In genomic region chr13:20311612-20312011, GRCm38 (mm10) we compare ENCODE assay signal across 9 mouse cellular contexts.
DNase-seq lines count a peak whose midpoint lies in the region; TF ChIP-seq lines count a peak whose summit lies in the region.
"Had no signal": no experiment of that assay in that cellular context is flagged by ENCODE, and none has a peak within 500 bp of the region (broad histone marks: within the 10 kb centered on the region; RNA-seq: fewer than 3 reads in every experiment).

No protein-coding gene starts in this region.

- peak; percentile 89 for TF ChIP-seq RAD21 in CH12.LX (IDR thresholded peaks at IDR 0.05; ENCODE audit: low read depth, low read length)

- no peak overlapping the region for H3K4me2 ChIP-seq in CH12.LX (ENCODE audit: insufficient read depth, low read depth, poor library complexity, severe bottlenecking)
- H3K4me2 ChIP-seq: limb, embryonic 15.5 days had no signal

- H3K9me3 ChIP-seq in CH12.LX (replicated peaks; ENCODE audit: low read length): no peaks in the 10 kb centered on the region
- H3K9me3 ChIP-seq in heart, embryonic 10.5 days: no peaks in the 10 kb centered on the region
- H3K9me3 ChIP-seq: limb, embryonic 15.5 days had no signal

- peak; percentile 88 for DNase-seq in CH12.LX (ENCODE audit: extremely low read depth)
- peak; percentile 61 for DNase-seq in adrenal gland, adult 8-10 months
- peak; percentile 65 for DNase-seq in embryo, embryonic 9.5 days (ENCODE audit: extremely low spot score)
- peak; percentile 82 for DNase-seq in heart, embryonic 10.5 days (ENCODE audit: low spot score)
- peak; percentile 64 to 94 for DNase-seq in layer of hippocampus, adult 18-20 months (ENCODE audit: low spot score in 2 of 2)
- DNase-seq in lung, postnatal 10 days: peak; percentile 80
- peak; percentile 87 for DNase-seq in retina, embryonic 14.5 days (ENCODE audit: low spot score)
- peak; percentile 68 for DNase-seq in urinary bladder, postnatal 25 days (ENCODE audit: low spot score)

- TF ChIP-seq POLR2A in CH12.LX (IDR thresholded peaks at IDR 0.05; ENCODE audit: low read depth, low read length): no peak

- in situ Hi-C loops in CH12.LX (cut with MboI; ENCODE audit: low pct_ligation_motif_present, low pct_unique_long_range_greater_than_20kb, low sequenced_read_pairs): loop anchor here (5.0 to 10.0 kb wide), 2 partner anchors 161 to 623 kb away; no protein-coding TSS in a partner anchor

- no peak overlapping the region for H3K9ac ChIP-seq in CH12.LX (ENCODE audit: insufficient read depth, low read depth)
- H3K9ac ChIP-seq: limb, embryonic 15.5 days had no signal

- H3K27ac ChIP-seq in CH12.LX (ENCODE audit: insufficient read depth, low read depth): no peak overlapping the region
- H3K27ac ChIP-seq in heart, embryonic 10.5 days: no peak overlapping the region
- H3K27ac ChIP-seq: limb, embryonic 15.5 days had no signal

- TF ChIP-seq CTCF in CH12.LX (conservative IDR thresholded peaks at IDR 0.05 in 1 of 2, IDR thresholded peaks at IDR 0.05 in 1 of 2; ENCODE audit: low read depth in 2 of 2, low read length in 2 of 2): peak; percentile 73 to 94

- no peak overlapping the region for H3K4me3 ChIP-seq in CH12.LX (replicated peaks in 1 of 3; ENCODE audit: low read depth in 2 of 3, low read length in 2 of 3, poor library complexity in 1 of 3)
- no peak overlapping the region for H3K4me3 ChIP-seq in heart, embryonic 10.5 days
- H3K4me3 ChIP-seq: limb, embryonic 15.5 days had no signal

- no peaks in the 10 kb centered on the region for H3K79me2 ChIP-seq in CH12.LX (replicated peaks; ENCODE audit: control insufficient read depth, extremely low read depth, insufficient read depth, poor library complexity, severe bottlenecking)

- dilution Hi-C loops in CH12.LX (cut with MboI; ENCODE audit: extremely low pct_ligation_motif_present, extremely low pct_unique_long_range_greater_than_20kb, low sequenced_read_pairs): no loop called here

- TF ChIP-seq EP300 in CH12.LX (IDR thresholded peaks at IDR 0.05; ENCODE audit: low read length): no peak

- 30% methylated on average over 3 of the region's 3 CpGs for WGBS in heart, embryonic 10.5 days

- peaks cover 12 to 66% of the 10 kb centered on the region in 2 experiments for H3K36me3 ChIP-seq in CH12.LX (replicated peaks in 1 of 2; ENCODE audit: control insufficient read depth in 1 of 2, insufficient read depth in 1 of 2, low read length in 1 of 2)
- H3K36me3 ChIP-seq in heart, embryonic 10.5 days: no peaks in the 10 kb centered on the region
- H3K36me3 ChIP-seq: limb, embryonic 15.5 days had no signal

- peaks cover 14 to 49% of the 10 kb centered on the region in 2 experiments; a peak in 3 of 4 replicates for H3K4me1 ChIP-seq in CH12.LX (ENCODE audit: control insufficient read depth in 1 of 2, insufficient read depth in 2 of 2)
- H3K4me1 ChIP-seq in heart, embryonic 10.5 days: peaks cover 4% of the 10 kb centered on the region; the same call in 1 of the 2 replicates
- H3K4me1 ChIP-seq: limb, embryonic 15.5 days had no signal

- no peaks in the 10 kb centered on the region for H3K27me3 ChIP-seq in CH12.LX (replicated peaks)
- no peaks in the 10 kb centered on the region for H3K27me3 ChIP-seq in heart, embryonic 10.5 days (ENCODE audit: insufficient read depth, poor library complexity, severe bottlenecking)
- H3K27me3 ChIP-seq: limb, embryonic 15.5 days had no signal

TF ChIP-seq in CH12.LX, 34 proteins besides CTCF, POLR2A, EP300 and RAD21:
- TF ChIP-seq ELF1 (IDR thresholded peaks at IDR 0.05; ENCODE audit: low read depth, low read length): no peak; the same call in 1 of the 2 replicates
- no peak for TF ChIP-seq CHD1 (IDR thresholded peaks at IDR 0.05; ENCODE audit: low read depth, low read length)
- peak; percentile 89 for TF ChIP-seq SMC3 (IDR thresholded peaks at IDR 0.05; ENCODE audit: low read depth, low read length)
- peak; percentile 68 for TF ChIP-seq ZC3H11A (IDR thresholded peaks at IDR 0.05; ENCODE audit: low read depth, low read length)
